Mouse (Mus musculus): ENCODE data around the gene Src. TPM values are rescaled to one million over a fixed set of nuclear protein-coding genes. Genes with fewer than 3 reads are reported as not detected.

The Src gene
- polyA plus RNA-seq, 1 experiment from 2014 or later, result 24.8 TPM

DNA sequence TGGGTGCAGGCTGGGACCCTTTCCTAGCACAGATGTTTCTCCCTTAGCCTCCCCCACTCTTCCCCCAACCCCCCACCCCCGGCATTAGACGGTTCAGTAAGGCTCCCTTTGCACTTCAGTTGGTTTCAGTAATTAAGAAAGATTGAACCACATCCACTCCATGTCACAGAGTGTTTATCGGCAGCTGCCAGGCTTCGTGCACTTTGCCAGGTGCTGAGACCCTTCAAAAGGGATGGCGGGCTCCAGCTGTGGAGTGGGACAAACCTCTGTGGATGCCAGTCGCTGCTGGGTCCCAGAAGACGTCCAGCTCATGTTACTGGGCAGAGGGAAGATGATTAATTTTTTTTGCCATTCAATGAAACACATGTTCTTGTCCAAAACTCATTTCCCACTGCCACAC, 100.2 kb downstream of the Src start:
- Histone ChIP-seq H3K36me3 (no peaks in the 10 kb centered on the region), H3K27me3 (peaks cover 3% of the 10 kb centered on the region; the same call in 1 of the 2 replicates), H3K9me3 (no peaks in the 10 kb centered on the region), H3K9ac (no peak overlapping the region), H3K4me1 (peaks cover 11% of the 10 kb centered on the region), H3K4me2 (no peak overlapping the region), H3K4me3 (no peak overlapping the region), H3K27ac (no peak overlapping the region)
- ATAC-seq (ENCODE audit: borderline replicate concordance, extremely low read depth, low FRiP score, low TSS enrichment), result no peak
- WGBS, result 35% methylated on average over 7 of the region's 7 CpGs

GRCm38 (mm10) chr2:157519452-157519851, 101.2 kb downstream of the Src start:
- ATAC-seq (ENCODE audit: borderline replicate concordance, extremely low read depth, low FRiP score, low TSS enrichment), result no peak
- Histone ChIP-seq H3K27me3 (peaks cover under 1% of the 10 kb centered on the region; the same call in 1 of the 2 replicates), H3K4me2 (no peak overlapping the region), H3K9ac (no peak overlapping the region), H3K36me3 (no peaks in the 10 kb centered on the region), H3K9me3 (no peaks in the 10 kb centered on the region), H3K4me3 (no peak overlapping the region), H3K27ac (no peak overlapping the region), H3K4me1 (peaks cover 3% of the 10 kb centered on the region)
- WGBS, result 48% methylated on average over 6 of the region's 6 CpGs

GRCm38 (mm10) chr2:157520496-157520895, 102.3 kb downstream of the Src start:
- no peaks in the 10 kb centered on the region for H3K9me3 ChIP-seq
- H3K9ac ChIP-seq, result no peak overlapping the region
- no peak for ATAC-seq (ENCODE audit: borderline replicate concordance, extremely low read depth, low FRiP score, low TSS enrichment)
- H3K36me3 ChIP-seq, result no peaks in the 10 kb centered on the region
- H3K4me2 ChIP-seq, result no peak overlapping the region
- no peaks in the 10 kb centered on the region for H3K4me1 ChIP-seq
- no peaks in the 10 kb centered on the region for H3K27me3 ChIP-seq
- WGBS, result 20% methylated on average over 5 of the region's 5 CpGs
- no peak overlapping the region for H3K27ac ChIP-seq
- no peak overlapping the region for H3K4me3 ChIP-seq

Other genes with a start within 250 kb of the Src start
- gene Rbl1, start 213.9 kb upstream of the Src start, polyA plus RNA-seq (2015; fragmentation: Nextera tagmentation; extraction: Ambion mirVana), result 30.9 and 32.0 TPM in 2 replicates
- gene Rpn2, start 139.4 kb upstream of the Src start, polyA plus RNA-seq (2015; fragmentation: Nextera tagmentation; extraction: Ambion mirVana), result 362 and 365 TPM in 2 replicates
- 0.38 and 0.80 TPM in 2 replicates for gene Mroh8, start 138.9 kb upstream of the Src start, polyA plus RNA-seq (2015; fragmentation: Nextera tagmentation; extraction: Ambion mirVana)
- not detected in 2 replicates for gene Ghrh, start 70.9 kb upstream of the Src start, polyA plus RNA-seq (2015; fragmentation: Nextera tagmentation; extraction: Ambion mirVana)
- gene Manbal, start 50.9 kb upstream of the Src start, polyA plus RNA-seq (2015; fragmentation: Nextera tagmentation; extraction: Ambion mirVana), result 83.9 and 89.4 TPM in 2 replicates
- 685 and 703 TPM in 2 replicates for gene Nnat, start 141.6 kb downstream of the Src start, polyA plus RNA-seq (2015; fragmentation: Nextera tagmentation; extraction: Ambion mirVana)
- gene Blcap, start 152.8 kb downstream of the Src start, polyA plus RNA-seq (2015; fragmentation: Nextera tagmentation; extraction: Ambion mirVana), result 45.7 and 48.1 TPM in 2 replicates